In the genomic region with DNA sequence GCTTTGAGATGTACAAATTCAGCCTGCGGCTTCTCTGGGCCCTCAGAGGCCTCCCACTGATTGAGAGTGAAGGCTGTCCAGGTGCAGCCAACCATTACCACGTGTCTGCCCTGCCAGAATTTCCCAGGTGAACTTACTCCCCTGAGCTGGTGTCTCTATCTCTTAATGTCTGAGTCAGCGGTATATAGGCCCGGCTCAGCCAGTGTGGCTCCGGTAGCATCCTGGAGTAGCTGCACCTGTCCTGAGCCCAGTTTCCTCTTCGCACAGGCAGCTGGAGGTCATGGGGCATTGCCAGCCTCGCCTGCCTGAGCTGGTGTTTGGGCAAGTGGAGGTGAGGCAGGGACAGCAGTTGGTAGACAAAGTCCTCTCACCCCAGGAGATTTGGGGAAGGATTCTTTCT, we compare ENCODE assay signal across 28 mouse cellular contexts. TPM values are rescaled to one million over a fixed set of nuclear protein-coding genes. Genes with fewer than 3 reads are reported as not detected.
"Had no signal": no experiment of that assay in that cellular context is flagged by ENCODE, and none has a peak within 500 bp of the region (broad histone marks: within the 10 kb centered on the region; RNA-seq: fewer than 3 reads in every experiment).

No protein-coding gene starts in this region.

- DNase-seq: layer of hippocampus, adult 9-11 months; lung, adult 18-20 months; lung, postnatal 10 days; lung, postnatal 36 days; retina, postnatal 1 day; right cerebral cortex, postnatal 25 days; thymus, adult 18-20 months; thymus, postnatal 36 days had no signal

- H3K9me3 ChIP-seq: liver, embryonic 12.5 days; liver, embryonic 15.5 days; lung, embryonic 15.5 days; megakaryocyte, embryonic 14.5 days; midbrain, embryonic 10.5 days; midbrain, embryonic 13.5 days; neural tube, embryonic 13.5 days had no signal

- H3K9ac ChIP-seq: liver, embryonic 12.5 days; liver, embryonic 15.5 days; lung, embryonic 15.5 days; midbrain, embryonic 13.5 days; neural tube, embryonic 13.5 days had no signal

- H3K27ac ChIP-seq: hindbrain, postnatal 0 days; layer of hippocampus, adult 2 months; left cerebral cortex, adult 2 months; liver, embryonic 12.5 days; liver, embryonic 15.5 days; lung, embryonic 15.5 days; midbrain, embryonic 10.5 days; midbrain, embryonic 13.5 days; neural tube, embryonic 13.5 days had no signal

- H3K27me3 ChIP-seq: liver, embryonic 15.5 days; lung, embryonic 15.5 days; midbrain, embryonic 13.5 days; neural tube, embryonic 13.5 days had no signal

- H3K4me2 ChIP-seq: liver, embryonic 12.5 days; liver, embryonic 15.5 days; lung, embryonic 15.5 days; midbrain, embryonic 13.5 days; neural tube, embryonic 13.5 days had no signal

- ATAC-seq: hindbrain, postnatal 0 days; inflammation-experienced regulatory T-cells, adult 6 months; liver, embryonic 12.5 days; midbrain, embryonic 13.5 days; midbrain, embryonic 16.5 days had no signal

- H3K36me3 ChIP-seq: liver, embryonic 12.5 days; liver, embryonic 15.5 days; lung, embryonic 15.5 days; midbrain, embryonic 10.5 days; midbrain, embryonic 13.5 days; neural tube, embryonic 13.5 days had no signal

- H3K4me3 ChIP-seq: layer of hippocampus, adult 2 months; left cerebral cortex, adult 2 months; liver, embryonic 12.5 days; liver, embryonic 15.5 days; lung, embryonic 15.5 days; megakaryocyte, embryonic 14.5 days; midbrain, embryonic 10.5 days; midbrain, embryonic 13.5 days; myocyte; neural tube, embryonic 13.5 days had no signal

RNA-seq across cellular contexts. Expression of a gene that starts 26.1 kb away (rescaled TPM):
- total RNA-seq: monocyte, adult 5-6 weeks; neutrophil, adult 5-6 weeks had no signal
- polyA plus RNA-seq: inflammation-experienced regulatory T-cells, adult 6 months had no signal

RNA-seq across cellular contexts. Expression of a gene that starts 53.0 kb away (rescaled TPM):
- total RNA-seq: hindbrain, postnatal 0 days; layer of hippocampus, adult 2 months; layer of hippocampus, postnatal 25 days; left cerebral cortex, adult 2 months; left cerebral cortex, postnatal 10 days; monocyte, adult 5-6 weeks; neutrophil, adult 5-6 weeks had no signal
- polyA plus RNA-seq: inflammation-experienced regulatory T-cells, adult 6 months; limb, embryonic 11.5 days; limb, embryonic 14.5 days; liver, embryonic 12.5 days; liver, embryonic 15.5 days; lung, embryonic 15.5 days; midbrain, embryonic 10.5 days; midbrain, embryonic 13.5 days; myocyte; neural tube, embryonic 13.5 days; spleen, adult 2 months had no signal
